11 mouse cellular contexts compared by ENCODE assay signal in the genomic region with DNA sequence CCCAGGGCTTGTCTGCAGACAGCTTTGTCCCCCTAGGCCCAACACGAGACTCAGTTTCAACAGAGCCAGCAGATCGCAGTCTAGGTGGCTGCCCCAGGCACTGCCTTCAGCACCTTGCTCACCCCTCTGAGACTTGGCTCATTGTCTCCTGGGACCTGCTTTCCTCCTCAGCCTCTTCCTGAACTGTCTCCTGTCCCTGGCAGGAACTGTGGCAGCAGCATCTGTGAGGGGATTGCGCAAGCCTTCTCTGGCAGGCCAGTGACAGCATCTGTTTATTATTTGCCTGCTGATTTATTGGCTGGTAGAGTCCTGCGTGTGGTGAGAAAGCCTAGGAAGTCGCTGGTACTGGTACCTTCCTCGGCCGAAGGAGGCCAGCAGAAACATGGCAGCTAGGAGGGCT.
A peak's percentile ranks its signal among the peaks of the same experiment; 100 is the strongest.
DNase-seq lines count a peak whose midpoint lies in the region; ATAC-seq and TF ChIP-seq lines count a peak whose summit lies in the region.
"Had no signal": no experiment of that assay in that cellular context is flagged by ENCODE, and none has a peak within 500 bp of the region (broad histone marks: within the 10 kb centered on the region; RNA-seq: fewer than 3 reads in every experiment).

No protein-coding gene starts in this region.

- H3K27me3 ChIP-seq in liver, adult 2 months (ENCODE audit: control insufficient read depth, insufficient read depth, low read length): no peaks in the 10 kb centered on the region
- H3K27me3 ChIP-seq in liver, embryonic 12.5 days (replicated peaks): no peaks in the 10 kb centered on the region

- no peak for TF ChIP-seq CTCF in liver, adult 2 months (IDR thresholded peaks at IDR 0.05; ENCODE audit: low read depth, low read length)
- TF ChIP-seq CTCF in left cerebral cortex, adult 2 months (IDR thresholded peaks at IDR 0.05): no peak

- no peak overlapping the region for H3K4me3 ChIP-seq in liver, adult 2 months (ENCODE audit: insufficient read depth, low read depth, low read length)
- H3K4me3 ChIP-seq in liver, embryonic 12.5 days: no peak overlapping the region
- no peak overlapping the region for H3K4me3 ChIP-seq in left cerebral cortex, adult 2 months

- 29% methylated on average over 7 of the region's 7 CpGs for WGBS in liver, adult 2 months
- WGBS in liver, embryonic 12.5 days (ENCODE audit: insufficient replicate concordance): 30% methylated on average over 7 of the region's 7 CpGs

- intact Hi-C loops in left cerebral cortex, adult 2 months (cut with DNase I): no loop called here

- no peaks in the 10 kb centered on the region for H3K36me3 ChIP-seq in liver, adult 2 months (ENCODE audit: control insufficient read depth, insufficient read depth, low read length)
- H3K36me3 ChIP-seq in liver, embryonic 12.5 days: no peaks in the 10 kb centered on the region

- no peak overlapping the region for H3K9ac ChIP-seq in liver, adult 2 months (ENCODE audit: low read depth, low read length)
- H3K9ac ChIP-seq in liver, embryonic 12.5 days: no peak overlapping the region

- DNase-seq in cerebellum, postnatal 25 days: no peak
- peak; percentile 35 for DNase-seq in liver, adult 2 months (ENCODE audit: extremely low read depth, low read depth, low spot score)
- DNase-seq in brain, adult 2 months (ENCODE audit: low read depth, low spot score): peak; percentile 14
- DNase-seq in left cerebral cortex, adult 2 months (ENCODE audit: extremely low spot score in 1 of 2, low spot score in 2 of 2): no peak
- DNase-seq: heart, postnatal 14 days; kidney, adult 11 months had no signal

- H3K4me1 ChIP-seq in liver, adult 2 months (ENCODE audit: control insufficient read depth, insufficient read depth, low read length): no peaks in the 10 kb centered on the region
- H3K4me1 ChIP-seq in liver, embryonic 12.5 days: no peaks in the 10 kb centered on the region

- no peak overlapping the region for H3K4me2 ChIP-seq in liver, embryonic 12.5 days

- H3K79me2 ChIP-seq in liver, adult 2 months (ENCODE audit: control insufficient read depth, insufficient read depth, low read length): no peaks in the 10 kb centered on the region

- TF ChIP-seq POLR2A in liver, adult 2 months (IDR thresholded peaks at IDR 0.05; ENCODE audit: extremely low read depth, insufficient read depth, low read length): no peak

- no peak overlapping the region for H3K27ac ChIP-seq in liver, adult 2 months (replicated peaks; ENCODE audit: insufficient read depth, low read depth, low read length)
- no peak overlapping the region for H3K27ac ChIP-seq in liver, embryonic 12.5 days
- no peak overlapping the region for H3K27ac ChIP-seq in left cerebral cortex, adult 2 months

- H3K9me3 ChIP-seq in liver, embryonic 12.5 days (replicated peaks): no peaks in the 10 kb centered on the region

- peak; percentile 49; the same call in 1 of the 2 replicates for ATAC-seq in cerebellum, adult (ENCODE audit: insufficient number of reproducible peaks, low FRiP score, low TSS enrichment)
- ATAC-seq in liver, embryonic 12.5 days: no peak; the same call in 1 of the 2 replicates
- ATAC-seq in megakaryocyte progenitor cell, adult 5-6 weeks (replicated peaks; ENCODE audit: poor library complexity): peak; percentile 88
- no peak for ATAC-seq in monocyte, adult 5-6 weeks (replicated peaks; ENCODE audit: insufficient number of reproducible peaks, low FRiP score, low TSS enrichment, poor library complexity, severe bottlenecking)
- ATAC-seq: midbrain, embryonic 16.5 days had no signal

Comparison
In these comparisons a context has a peak if more than half of its experiments do, and no peak if none do; other contexts are left out.
1. ATAC-seq: peak in cerebellum, adult (single experiment) and megakaryocyte progenitor cell, adult 5-6 weeks (single experiment); none in liver, embryonic 12.5 days (single experiment) and monocyte, adult 5-6 weeks (single experiment).
2. DNase-seq: peak in liver, adult 2 months (single experiment) and brain, adult 2 months (single experiment); none in cerebellum, postnatal 25 days (0 of 2) and left cerebral cortex, adult 2 months (0 of 2).